Mouse (Mus musculus): ENCODE data around the gene Hes5. TPM values are rescaled to one million over a fixed set of nuclear protein-coding genes. Genes with fewer than 3 reads are reported as not detected.

The Hes5 gene
- total RNA-seq, 2 experiments from 2014 or later, result not detected

DNA sequence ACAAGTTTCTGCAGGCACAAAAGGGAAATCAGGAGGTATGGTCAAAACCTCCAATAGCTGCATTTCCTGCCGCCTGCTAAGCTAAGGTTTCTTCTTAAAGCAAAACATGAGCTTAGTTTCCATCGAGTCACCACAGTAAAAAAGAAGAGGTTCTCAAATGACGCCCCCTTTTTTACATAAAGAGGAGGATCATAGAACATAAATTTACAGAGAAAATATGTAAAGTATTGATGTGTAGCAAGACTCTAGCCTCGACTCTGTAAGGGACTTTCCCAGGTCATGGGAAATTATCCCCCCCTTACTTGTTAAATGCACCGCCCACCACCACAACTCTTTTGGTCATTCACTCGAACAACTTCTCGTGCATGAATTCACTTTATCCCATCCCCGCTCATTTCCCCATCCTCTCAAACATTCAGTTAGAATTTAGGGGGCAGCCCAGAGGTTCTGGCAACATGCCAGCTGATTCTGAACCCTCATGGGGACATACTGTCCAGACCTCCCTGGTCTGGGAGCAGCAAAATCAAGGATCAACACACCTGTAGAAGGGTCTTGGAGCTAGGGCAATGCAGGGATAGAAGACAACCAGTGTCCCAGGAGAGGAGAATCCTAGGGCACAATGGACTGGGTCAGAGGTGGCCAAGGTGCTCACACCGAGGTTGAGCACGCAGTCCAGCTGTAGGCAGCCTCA, 17.9 kb upstream of the Hes5 start:
- no peak for DNase-seq

DNA sequence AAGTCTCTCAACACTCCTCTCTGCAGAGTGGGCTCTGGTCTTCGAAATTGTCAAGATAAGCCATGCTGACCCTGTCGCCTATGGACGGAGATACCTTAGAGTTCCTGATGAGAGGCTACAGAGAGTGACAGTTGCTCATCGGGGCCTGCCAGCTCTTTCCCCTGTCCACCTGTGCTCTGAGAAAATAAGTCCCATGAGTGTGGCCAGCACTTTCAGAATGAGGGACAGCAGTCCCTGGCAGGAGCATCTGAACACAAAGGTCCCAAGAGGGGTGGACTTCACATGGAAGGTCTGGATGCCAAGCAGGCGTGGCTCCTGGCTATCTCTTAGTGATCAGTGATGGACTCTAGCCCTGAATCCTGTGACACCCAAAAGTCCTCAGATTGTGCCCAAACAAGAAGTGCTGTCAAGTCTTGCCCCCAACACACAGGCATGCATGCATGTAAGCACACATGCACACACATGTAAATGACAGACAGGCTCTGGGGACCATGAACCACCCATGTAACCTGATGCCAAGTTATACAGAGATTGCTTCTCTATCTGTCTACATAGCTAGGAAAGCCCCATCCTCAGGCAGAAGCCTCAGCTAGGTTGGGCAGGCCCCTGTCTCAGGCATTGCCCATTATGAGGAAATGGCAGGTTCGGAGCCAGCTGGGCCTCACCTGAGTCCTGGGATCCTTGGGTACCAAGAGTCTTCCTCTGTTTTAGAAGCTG, 17.2 kb upstream of the Hes5 start:
- DNase-seq, result no peak

GRCm38 (mm10) chr4:154944121-154944590, 16.6 kb upstream of the Hes5 start:
- peak; percentile 75 for DNase-seq

DNA sequence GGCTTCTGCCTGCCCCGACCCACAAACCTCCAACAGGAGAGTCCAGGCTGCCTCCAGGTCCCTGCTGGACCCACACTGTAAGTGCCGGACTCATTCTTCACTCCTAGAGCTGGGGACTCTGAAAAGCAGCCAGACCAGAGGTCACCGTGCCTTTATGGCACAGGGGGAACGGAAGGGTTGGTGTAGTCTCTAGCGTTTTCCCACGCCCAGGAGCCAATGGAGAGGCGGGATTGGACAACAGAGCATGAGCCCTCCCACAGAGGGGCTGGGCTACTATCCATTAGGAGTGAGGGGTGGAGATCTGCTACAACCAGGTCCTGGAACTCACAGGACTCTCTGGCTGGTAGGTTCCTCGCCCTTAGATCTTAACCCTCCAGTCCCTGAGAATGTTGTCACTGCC, 14.4 kb upstream of the Hes5 start:
- peak; percentile 64 for DNase-seq

DNA sequence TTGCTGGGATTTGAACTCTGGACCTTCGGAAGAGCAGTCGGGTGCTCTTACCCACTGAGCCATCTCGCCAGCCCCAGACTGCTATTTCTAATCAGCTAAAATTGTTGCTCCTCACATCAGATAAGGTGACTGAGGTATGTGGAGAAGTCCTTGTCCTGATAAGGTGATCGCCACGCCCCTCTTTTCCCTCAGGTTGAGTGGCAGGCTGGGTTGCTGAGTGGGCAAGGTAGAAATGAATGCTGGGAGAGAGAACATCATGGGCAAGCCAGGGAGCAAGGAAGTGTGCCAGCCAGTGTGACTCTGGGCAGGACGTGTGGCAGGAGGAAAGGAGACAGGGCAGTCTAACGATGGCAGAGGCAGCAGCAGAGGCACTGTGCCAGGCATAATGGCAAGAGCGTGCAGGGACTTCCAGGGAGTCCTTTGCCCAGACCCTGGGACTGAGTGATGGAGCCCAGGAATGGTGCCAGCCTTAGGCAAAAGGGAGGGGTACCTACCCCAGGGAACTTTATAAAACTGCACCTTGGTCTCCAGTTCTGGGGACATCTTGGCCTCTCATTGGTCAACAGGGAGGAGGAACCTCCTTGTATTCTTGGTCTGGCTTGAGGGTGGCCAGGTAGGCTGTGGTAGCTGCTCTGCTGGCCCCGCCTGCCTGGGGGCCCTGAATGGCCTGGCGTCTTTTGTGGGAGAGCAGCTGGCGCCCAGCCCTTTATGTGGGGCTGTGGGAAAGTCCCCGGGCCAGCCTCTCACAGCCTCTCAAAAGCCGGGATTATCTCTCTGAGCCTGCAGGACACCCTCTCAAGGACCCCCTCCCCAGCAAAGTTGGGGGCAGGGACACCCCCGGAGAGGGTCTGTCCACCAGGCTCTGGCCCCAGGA, 12.4 kb upstream of the Hes5 start:
- DNase-seq, result no peak

DNA sequence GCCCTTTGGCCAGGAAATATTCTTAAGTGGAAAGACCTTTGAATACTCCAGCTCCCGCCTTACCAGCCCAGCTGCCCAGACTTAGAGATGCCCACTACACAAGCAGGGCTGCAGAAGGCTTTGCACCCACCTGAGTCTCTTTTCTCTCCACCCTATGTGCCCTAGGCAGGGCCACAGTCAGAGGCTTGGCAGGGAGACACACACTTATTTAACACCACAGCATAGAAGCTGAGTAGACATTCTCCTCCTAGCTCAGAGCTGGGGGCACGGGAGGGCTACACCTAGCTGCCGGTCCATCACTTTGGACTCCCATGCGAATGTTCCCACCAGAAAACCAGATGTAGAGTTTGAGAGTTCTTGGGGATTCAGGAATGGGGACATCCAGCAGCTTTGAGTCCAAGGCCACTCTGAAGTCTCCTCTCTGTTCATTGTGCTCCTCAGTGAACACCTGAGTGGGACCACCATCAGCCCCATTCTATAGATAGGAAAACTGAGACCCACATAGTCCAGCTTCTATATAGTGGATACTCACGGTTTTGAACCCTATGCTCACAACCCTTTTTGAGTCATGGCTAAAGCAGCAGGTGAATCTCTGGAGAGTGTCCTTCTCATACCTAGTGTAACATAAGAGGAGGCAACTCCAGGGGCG, 11.7 kb upstream of the Hes5 start:
- DNase-seq, result no peak

- no peak for DNase-seq
These were observed 11.1 kb upstream of the Hes5 start for GRCm38 (mm10) chr4:154949589-154949982.

DNA sequence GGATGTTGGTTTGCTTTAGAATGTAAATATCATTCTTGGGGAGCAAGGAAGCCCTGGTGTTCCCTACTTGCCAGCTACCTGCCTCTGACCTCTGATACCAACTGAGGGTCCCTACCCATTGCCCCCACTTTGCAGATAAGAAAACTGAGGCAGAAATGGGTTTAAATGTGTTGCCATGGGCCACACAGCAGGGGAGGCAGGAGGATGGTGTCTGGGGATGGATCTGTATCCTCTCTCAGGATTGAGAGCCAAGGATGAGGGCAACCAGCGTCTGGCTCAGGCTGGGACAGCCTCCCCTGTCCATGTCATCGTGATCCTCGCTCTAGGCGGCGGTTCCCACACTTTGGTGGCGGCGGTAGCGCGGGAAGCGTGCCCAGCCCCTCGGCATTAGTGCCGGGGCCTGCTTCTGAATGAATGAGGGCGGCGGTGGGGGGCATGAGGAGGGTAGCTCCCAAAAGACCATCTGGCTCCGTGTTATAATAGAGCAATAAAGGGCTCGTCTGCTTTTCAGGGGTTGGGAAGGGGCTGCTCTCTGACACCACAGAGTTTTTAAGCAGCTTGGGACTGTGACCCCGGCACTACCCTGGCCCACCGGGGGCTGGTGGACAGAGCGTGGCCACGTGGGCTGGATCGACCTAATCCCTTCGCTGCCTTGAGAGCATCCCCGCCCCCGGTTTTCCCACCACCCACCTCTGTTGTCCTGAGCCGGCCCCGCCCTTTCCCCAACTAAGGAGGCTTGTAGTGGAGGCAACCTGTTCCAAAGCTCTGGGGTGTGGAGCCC, 8.1 kb upstream of the Hes5 start:
- no peak for DNase-seq

- no peak for DNase-seq
These were observed 4.1 kb upstream of the Hes5 start for GRCm38 (mm10) chr4:154956604-154957003.

DNA sequence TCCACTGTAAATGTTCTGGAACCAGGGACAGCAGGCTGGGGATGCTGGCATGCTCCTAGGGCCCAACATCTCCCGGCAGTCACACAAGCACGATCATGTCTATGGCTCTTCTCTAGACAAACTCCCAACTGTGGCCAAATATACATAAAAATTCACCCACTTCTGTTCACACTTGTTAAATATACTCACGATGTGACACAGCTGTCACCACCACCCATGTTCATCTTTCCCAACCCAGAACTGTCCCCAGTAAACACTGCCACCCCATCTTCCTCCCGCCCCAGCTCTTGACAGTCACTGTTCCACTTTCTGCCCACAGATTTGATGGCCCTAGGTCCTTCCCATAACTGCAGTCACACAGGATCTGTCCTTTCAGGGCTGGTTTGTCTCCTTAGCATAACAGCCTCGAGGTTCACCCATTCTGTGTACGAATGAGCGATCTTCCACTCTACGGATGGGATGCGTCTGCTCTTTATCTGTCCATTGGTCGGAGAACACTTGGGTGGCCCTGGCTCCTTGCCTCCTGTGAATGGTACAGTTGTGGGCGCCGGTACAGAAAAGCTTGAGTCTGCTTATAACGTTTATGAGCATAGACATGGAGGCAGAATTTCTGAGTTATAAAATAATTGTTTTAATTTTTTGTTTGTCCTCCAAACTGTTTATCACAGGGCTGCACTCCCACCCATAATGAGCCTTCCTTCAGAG, 3.3 kb upstream of the Hes5 start:
- DNase-seq, result no peak

DNA sequence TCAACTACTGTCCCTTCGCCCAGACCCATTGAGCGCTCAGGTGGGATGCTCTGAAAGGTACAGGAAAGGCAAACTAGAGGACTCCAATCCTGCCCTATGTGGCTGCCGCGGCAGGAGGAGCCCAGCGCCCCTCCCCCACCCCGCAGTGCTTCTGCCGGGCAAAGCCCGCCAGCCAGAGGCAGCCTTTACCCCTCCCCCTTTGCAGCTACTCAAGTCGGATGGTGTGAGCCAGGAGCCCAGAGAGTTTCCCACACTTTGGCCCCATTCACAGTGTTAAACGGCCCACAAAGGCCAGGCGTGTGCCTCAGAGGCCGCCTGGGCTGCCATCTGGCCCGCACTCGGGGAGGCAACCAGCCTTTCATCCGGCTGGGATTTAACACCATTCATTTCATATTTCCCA, 2.6 kb upstream of the Hes5 start:
- no peak for DNase-seq

DNA sequence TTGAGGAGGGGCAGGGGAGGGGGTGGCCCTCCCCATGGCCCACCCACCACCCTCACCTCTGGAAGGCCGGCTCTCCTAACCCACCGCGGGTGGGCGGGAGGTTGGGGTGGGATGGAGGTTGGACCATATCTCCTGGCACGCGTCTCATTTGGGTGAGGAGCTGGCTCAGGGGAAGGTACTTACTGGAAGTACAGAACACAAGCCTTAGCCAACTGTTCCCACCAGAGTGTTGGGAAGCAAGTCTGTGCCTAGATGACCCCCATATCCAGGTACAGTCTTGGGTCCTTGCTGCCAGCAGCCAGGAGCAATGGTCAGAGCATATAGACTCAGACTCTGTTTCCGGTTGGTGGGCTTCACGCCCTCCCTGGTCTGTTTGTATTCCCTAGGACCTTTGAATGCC, 2.1 kb upstream of the Hes5 start:
- DNase-seq, result no peak

DNA sequence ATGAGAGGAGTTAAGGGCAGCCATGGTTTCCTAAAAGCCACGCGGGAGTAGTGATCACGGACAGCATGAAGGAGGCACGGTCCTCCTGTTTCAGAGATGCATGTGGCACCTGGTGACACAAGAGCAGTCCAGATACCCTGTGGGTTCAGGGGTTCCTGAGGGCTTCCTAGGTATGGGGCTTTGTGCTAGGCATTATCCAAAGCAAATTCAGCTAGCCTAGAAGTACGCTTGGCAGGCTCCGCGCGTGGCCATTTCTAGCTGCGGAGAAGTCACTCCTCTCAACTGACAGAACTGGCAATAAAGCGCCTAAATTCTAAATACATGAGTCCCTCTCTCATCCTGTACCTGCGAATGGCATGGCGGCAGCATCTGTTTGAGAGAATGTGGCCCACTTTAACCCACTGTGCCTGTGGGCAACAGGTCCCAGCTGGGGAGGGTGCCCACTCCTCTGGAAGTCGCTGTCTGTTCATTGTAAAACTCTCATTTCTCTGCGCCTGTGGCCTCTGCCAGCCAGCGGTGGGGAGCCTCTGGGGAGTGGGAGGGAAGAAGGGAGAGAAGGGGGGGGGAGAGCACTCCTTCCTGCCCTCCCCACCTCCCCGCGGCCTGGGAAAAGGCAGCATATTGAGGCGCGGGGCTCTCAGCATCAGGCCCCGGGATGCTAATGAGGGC, 568 bp upstream of the Hes5 start:
- DNase-seq, result no peak

- peak; percentile 45 for DNase-seq
These were observed 559 bp downstream of the Hes5 start for GRCm38 (mm10) chr4:154961226-154961738.

DNA sequence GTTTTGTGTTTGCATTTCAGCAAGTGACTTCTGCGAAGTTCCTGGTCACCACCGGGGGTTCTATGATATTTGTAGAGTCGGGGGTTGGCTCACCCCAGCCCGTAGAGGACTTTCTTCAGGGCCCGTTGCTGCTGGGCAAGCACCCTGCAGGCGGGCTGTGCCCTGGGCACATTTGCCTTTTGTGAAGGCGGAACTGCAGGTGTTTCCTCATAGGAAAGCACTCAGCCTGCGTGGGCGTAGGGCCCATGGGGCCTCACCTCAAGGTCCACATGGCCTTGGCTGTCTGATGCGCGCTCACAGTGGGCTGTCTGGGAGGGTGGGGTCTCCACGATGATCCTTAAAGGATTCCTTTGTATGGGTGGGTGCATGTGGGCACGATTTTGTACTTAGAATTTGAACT, 1.2 kb downstream of the Hes5 start:
- DNase-seq, result no peak

DNA sequence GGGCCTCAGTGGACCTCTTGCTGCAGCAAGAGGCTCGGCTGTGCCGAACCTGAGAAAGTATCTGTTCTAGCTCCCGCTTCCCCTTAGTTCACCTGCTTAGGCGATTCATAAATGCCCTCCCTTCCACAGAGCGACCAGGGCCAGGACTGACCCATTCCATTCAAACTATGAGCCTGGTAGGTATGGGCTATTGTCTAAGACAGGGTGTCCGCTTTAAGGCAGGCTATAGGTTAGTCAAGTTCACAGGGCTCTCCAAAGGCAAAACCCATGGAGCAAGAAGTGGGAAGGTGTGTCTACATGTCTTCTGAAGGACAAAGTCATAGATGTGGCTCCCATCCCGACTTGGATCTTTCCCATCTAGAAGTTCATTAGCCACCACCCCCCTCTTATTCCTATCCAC, 2.0 kb downstream of the Hes5 start:
- DNase-seq, result no peak

DNA sequence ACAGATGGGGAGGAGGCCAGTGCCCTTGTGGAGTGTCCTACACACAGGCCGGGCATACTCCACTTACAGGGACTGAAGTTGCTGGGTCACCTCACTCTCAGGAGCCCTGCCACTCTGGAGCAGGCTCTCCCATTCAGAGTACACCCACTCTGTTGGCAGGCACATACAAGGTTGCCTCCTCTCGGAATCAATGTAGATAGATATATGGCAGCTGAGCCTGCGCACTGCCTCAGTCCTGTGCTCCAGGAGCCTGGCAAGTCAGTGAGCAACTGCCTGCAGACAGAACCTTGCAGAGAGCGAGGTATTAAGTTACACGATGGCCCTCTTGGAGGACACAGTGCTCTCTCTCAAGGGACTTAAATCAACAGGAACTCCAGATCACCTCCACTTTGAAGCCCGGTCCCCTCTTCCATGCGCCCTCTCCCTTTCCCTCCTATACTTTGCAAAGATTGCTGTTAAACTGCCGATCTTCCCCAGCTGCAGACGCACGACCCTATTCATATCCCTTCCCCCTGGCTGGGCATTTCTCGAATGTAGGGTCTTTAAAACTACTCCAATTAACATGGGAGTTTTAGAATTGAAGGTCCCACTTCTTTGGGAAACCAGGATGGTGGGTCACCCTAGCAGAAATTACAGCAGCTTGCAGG, 2.6 kb downstream of the Hes5 start:
- peak; percentile 48 for DNase-seq

GRCm38 (mm10) chr4:154963901-154964580, 3.3 kb downstream of the Hes5 start, which contains the start of gene Pank4:
Gene Pank4, plus strand, starts transcription at chr4:154964123.
- DNase-seq, result peak; percentile 91
